Mouse (Mus musculus): ENCODE results near the gene Agpat3.
"Not testable (repeated sequence)": the region's sequence is repeated elsewhere in the genome, so short reads cannot be mapped to it uniquely, and the experiment has no call there.

Gene Agpat3

GRCm38 (mm10) chr10:78361951-78362350 lies 9.7 kb upstream of the Agpat3 start:
- DNase-seq (ENCODE audit: low read depth, low spot score), result no peak

- no peak for DNase-seq (ENCODE audit: low read depth, low spot score)
These were observed 8.0 kb upstream of the Agpat3 start for GRCm38 (mm10) chr10:78360290-78360711.

GRCm38 (mm10) chr10:78358999-78359398 lies 6.7 kb upstream of the Agpat3 start:
- DNase-seq (ENCODE audit: low read depth, low spot score), result not testable (repeated sequence)

- no peak for DNase-seq (ENCODE audit: low read depth, low spot score)
These were observed 6.0 kb upstream of the Agpat3 start for GRCm38 (mm10) chr10:78358266-78358665.

- DNase-seq (ENCODE audit: low read depth, low spot score), result no peak
These were observed 5.5 kb upstream of the Agpat3 start for GRCm38 (mm10) chr10:78357742-78358141.

- no peak for DNase-seq (ENCODE audit: low read depth, low spot score)
These were observed 3.8 kb upstream of the Agpat3 start for GRCm38 (mm10) chr10:78355931-78356593.

GRCm38 (mm10) chr10:78353196-78353595 lies 907 bp upstream of the Agpat3 start:
- DNase-seq (ENCODE audit: low read depth, low spot score), result no peak

GRCm38 (mm10) chr10:78352666-78353030 lies 359 bp upstream of the Agpat3 start:
- DNase-seq (ENCODE audit: low read depth, low spot score), result no peak

- DNase-seq (ENCODE audit: low read depth, low spot score), result no peak
These were observed 764 bp downstream of the Agpat3 start for GRCm38 (mm10) chr10:78351564-78351886.

- no peak for DNase-seq (ENCODE audit: low read depth, low spot score)
These were observed 1.3 kb downstream of the Agpat3 start for GRCm38 (mm10) chr10:78350796-78351556.

- no peak for DNase-seq (ENCODE audit: low read depth, low spot score)
These were observed 2.7 kb downstream of the Agpat3 start for GRCm38 (mm10) chr10:78349464-78350165.

GRCm38 (mm10) chr10:78348211-78348610 lies 4.1 kb downstream of the Agpat3 start:
- no peak for DNase-seq (ENCODE audit: low read depth, low spot score)

GRCm38 (mm10) chr10:78347486-78347885 lies 4.8 kb downstream of the Agpat3 start:
- DNase-seq (ENCODE audit: low read depth, low spot score), result no peak

- DNase-seq (ENCODE audit: low read depth, low spot score), result no peak
These were observed 6.8 kb downstream of the Agpat3 start for GRCm38 (mm10) chr10:78345466-78345865.

GRCm38 (mm10) chr10:78342091-78342490 lies 10.2 kb downstream of the Agpat3 start:
- DNase-seq (ENCODE audit: low read depth, low spot score), result no peak

GRCm38 (mm10) chr10:78338180-78338579 lies 14.1 kb downstream of the Agpat3 start:
- DNase-seq (ENCODE audit: low read depth, low spot score), result peak; percentile 31

- no peak for DNase-seq (ENCODE audit: low read depth, low spot score)
These were observed 17.2 kb downstream of the Agpat3 start for GRCm38 (mm10) chr10:78334923-78335561.

- DNase-seq (ENCODE audit: low read depth, low spot score), result no peak
These were observed 20.7 kb downstream of the Agpat3 start for GRCm38 (mm10) chr10:78331577-78331976.

- no peak for DNase-seq (ENCODE audit: low read depth, low spot score)
These were observed 23.0 kb downstream of the Agpat3 start for GRCm38 (mm10) chr10:78329305-78329704.

- no peak for DNase-seq (ENCODE audit: low read depth, low spot score)
These were observed 24.2 kb downstream of the Agpat3 start for GRCm38 (mm10) chr10:78328011-78328575.

GRCm38 (mm10) chr10:78325916-78326647 lies 26.2 kb downstream of the Agpat3 start:
- DNase-seq (ENCODE audit: low read depth, low spot score), result no peak
